In the genomic region with DNA sequence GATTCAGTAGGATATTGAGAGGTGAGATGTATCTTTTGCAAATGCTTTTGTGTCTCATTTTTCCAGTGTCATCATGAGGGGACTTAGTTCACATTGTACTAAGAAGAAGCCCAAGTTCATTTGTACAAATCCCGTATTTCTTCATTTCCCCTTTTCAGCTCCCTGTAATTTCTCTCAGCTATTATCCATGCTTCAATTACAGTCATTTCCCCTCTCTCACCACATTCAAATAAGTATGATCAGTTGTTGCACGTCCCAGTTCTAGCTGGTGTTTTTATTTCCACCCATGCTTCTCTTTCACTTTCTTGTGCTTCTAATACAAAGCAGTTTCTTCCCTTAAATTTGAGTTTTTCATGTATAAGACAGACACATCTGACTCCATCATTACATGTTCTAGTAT, we compare ENCODE assay signal across 25 mouse cellular contexts.
DNase-seq lines count a peak whose midpoint lies in the region; ATAC-seq lines count a peak whose summit lies in the region.
"Had no signal": no experiment of that assay in that cellular context is flagged by ENCODE, and none has a peak within 500 bp of the region (broad histone marks: within the 10 kb centered on the region; RNA-seq: fewer than 3 reads in every experiment).

No protein-coding gene starts in this region.

- peak; percentile 37; the same call in 1 of the 2 replicates for ATAC-seq in granulocyte monocyte progenitor cell, adult 5-6 weeks (replicated peaks; ENCODE audit: poor library complexity, severe bottlenecking)
- ATAC-seq in hindbrain, embryonic 11.5 days (ENCODE audit: low FRiP score), result no peak
- ATAC-seq: activated CD4-positive, CD25-positive, alpha-beta regulatory T cell, adult 4 months; forebrain, embryonic 14.5 days; forebrain, embryonic 16.5 days; Patski had no signal

- H3K4me3 ChIP-seq in hindbrain, embryonic 11.5 days (ENCODE audit: low read depth, low read length), result no peak overlapping the region
- H3K4me3 ChIP-seq: embryonic facial prominence, embryonic 13.5 days; embryonic facial prominence, embryonic 15.5 days; erythroblast, embryonic 14.5 days; forebrain, embryonic 10.5 days; forebrain, embryonic 12.5 days had no signal

- no peaks in the 10 kb centered on the region for H3K9me3 ChIP-seq in hindbrain, embryonic 11.5 days (ENCODE audit: control insufficient read depth, low read length)
- H3K9me3 ChIP-seq: embryonic facial prominence, embryonic 13.5 days; embryonic facial prominence, embryonic 15.5 days; forebrain, embryonic 10.5 days; forebrain, embryonic 12.5 days; G1E had no signal

- DNase-seq in A20 (ENCODE audit: low read depth, low spot score), result peak; percentile 25
- peak; percentile 23 for DNase-seq in splenic B cell, adult 2 months (ENCODE audit: low read depth, low spot score)
- DNase-seq in hindbrain, embryonic 11.5 days (ENCODE audit: low spot score), result no peak
- no peak for DNase-seq in gastrocnemius, postnatal 10 days
- DNase-seq: adrenal gland, adult 8-10 months; adrenal gland, postnatal 14 days; adrenal gland, postnatal 36 days; cerebellum, adult 11 months; cerebellum, adult 18-20 months; cerebellum, adult 8-10 months; cerebellum, adult 9-11 months; cerebellum, postnatal 14 days; cerebellum, postnatal 36 days; embryo, embryonic 11 days had no signal

- H3K9ac ChIP-seq in hindbrain, embryonic 11.5 days (ENCODE audit: low read depth, low read length), result no peak overlapping the region
- H3K9ac ChIP-seq: embryonic facial prominence, embryonic 13.5 days; embryonic facial prominence, embryonic 15.5 days; forebrain, embryonic 12.5 days had no signal

- H3K27ac ChIP-seq in hindbrain, embryonic 11.5 days (ENCODE audit: low read depth, low read length), result no peak overlapping the region
- H3K27ac ChIP-seq: embryonic facial prominence, embryonic 13.5 days; embryonic facial prominence, embryonic 15.5 days; forebrain, embryonic 10.5 days; forebrain, embryonic 12.5 days had no signal

- no peaks in the 10 kb centered on the region for H3K36me3 ChIP-seq in splenic B cell, adult 2 months (ENCODE audit: control insufficient read depth, insufficient read depth, low read length, poor library complexity, severe bottlenecking)
- H3K36me3 ChIP-seq in hindbrain, embryonic 11.5 days (ENCODE audit: control insufficient read depth, insufficient read depth, low read length), result no peaks in the 10 kb centered on the region
- H3K36me3 ChIP-seq: embryonic facial prominence, embryonic 13.5 days; embryonic facial prominence, embryonic 15.5 days; forebrain, embryonic 10.5 days; forebrain, embryonic 12.5 days; G1E had no signal

- no peaks in the 10 kb centered on the region for H3K4me1 ChIP-seq in hindbrain, embryonic 11.5 days (replicated peaks; ENCODE audit: control insufficient read depth, insufficient read depth, low read length)
- H3K4me1 ChIP-seq: embryonic facial prominence, embryonic 13.5 days; embryonic facial prominence, embryonic 15.5 days; forebrain, embryonic 10.5 days; forebrain, embryonic 12.5 days had no signal

- no peaks in the 10 kb centered on the region for H3K27me3 ChIP-seq in splenic B cell, adult 2 months (ENCODE audit: control insufficient read depth, insufficient read depth, low read length, poor library complexity, severe bottlenecking)
- H3K27me3 ChIP-seq in hindbrain, embryonic 11.5 days (ENCODE audit: control insufficient read depth, insufficient read depth, low read length), result no peaks in the 10 kb centered on the region
- H3K27me3 ChIP-seq: embryonic facial prominence, embryonic 13.5 days; embryonic facial prominence, embryonic 15.5 days; forebrain, embryonic 12.5 days had no signal

- no peak overlapping the region for H3K4me2 ChIP-seq in hindbrain, embryonic 11.5 days (replicated peaks; ENCODE audit: low read depth, low read length)
- H3K4me2 ChIP-seq: embryonic facial prominence, embryonic 13.5 days; embryonic facial prominence, embryonic 15.5 days; forebrain, embryonic 12.5 days had no signal

- WGBS in hindbrain, embryonic 11.5 days, result 83% methylated on average over 2 of the region's 2 CpGs

Comparison
In these comparisons a context has a peak if more than half of its experiments do, and no peak if none do; other contexts are left out.
1. DNase-seq: peak in A20 (single experiment) and splenic B cell, adult 2 months (single experiment); none in hindbrain, embryonic 11.5 days (single experiment) and gastrocnemius, postnatal 10 days (single experiment).